Mouse (Mus musculus): ENCODE results near the gene Gpc5.

DNA sequence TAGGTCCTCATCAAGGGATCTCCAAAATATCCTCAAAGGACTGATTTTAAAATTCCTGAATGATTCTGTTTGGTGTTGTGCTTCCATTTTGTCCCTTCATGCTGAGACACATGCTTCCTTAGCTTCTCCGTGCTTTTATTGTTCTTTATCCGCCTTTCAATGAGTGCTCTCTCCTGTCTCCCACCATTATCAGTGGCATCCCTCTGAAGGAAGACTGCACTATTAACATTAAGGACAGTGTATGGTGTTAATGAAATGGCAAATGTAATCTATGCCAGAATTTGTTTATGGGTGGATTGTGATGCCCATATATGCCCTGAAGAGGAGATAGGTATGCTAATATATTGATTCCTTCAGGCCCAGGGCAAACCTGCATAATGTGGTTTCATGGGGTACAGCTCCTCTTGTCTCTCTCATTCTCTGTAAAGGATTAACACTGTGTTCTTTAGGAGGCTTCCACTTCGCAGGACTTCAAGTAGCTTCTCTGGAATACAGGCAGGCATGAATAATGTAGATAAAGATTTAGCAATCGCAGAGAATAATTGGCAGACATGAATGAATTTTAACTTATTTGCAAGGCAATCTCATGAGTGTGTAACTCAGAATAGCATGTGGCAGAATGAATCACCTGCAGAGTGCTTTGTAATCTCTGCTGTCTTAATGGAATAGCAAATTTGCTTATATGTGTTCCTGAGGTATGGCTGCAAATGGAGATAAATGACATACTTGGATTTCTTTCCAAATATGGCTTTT, 148.8 kb downstream of the Gpc5 start:
- TF ChIP-seq CTCF (IDR thresholded peaks at IDR 0.05; ENCODE audit: borderline replicate concordance, extremely low read depth, insufficient read depth, insufficient read length) (no peak), POLR2A (IDR thresholded peaks at IDR 0.05; ENCODE audit: borderline replicate concordance, extremely low read depth, insufficient read depth, insufficient read length, poor library complexity, severe bottlenecking) (no peak)

Data from brain, embryonic 14.5 days (tissue).